Mouse (Mus musculus): ENCODE results near the gene 1110025L11Rik.
"Not testable (repeated sequence)": the region's sequence is repeated elsewhere in the genome, so short reads cannot be mapped to it uniquely, and the experiment has no call there.

1110025L11Rik gene

DNA sequence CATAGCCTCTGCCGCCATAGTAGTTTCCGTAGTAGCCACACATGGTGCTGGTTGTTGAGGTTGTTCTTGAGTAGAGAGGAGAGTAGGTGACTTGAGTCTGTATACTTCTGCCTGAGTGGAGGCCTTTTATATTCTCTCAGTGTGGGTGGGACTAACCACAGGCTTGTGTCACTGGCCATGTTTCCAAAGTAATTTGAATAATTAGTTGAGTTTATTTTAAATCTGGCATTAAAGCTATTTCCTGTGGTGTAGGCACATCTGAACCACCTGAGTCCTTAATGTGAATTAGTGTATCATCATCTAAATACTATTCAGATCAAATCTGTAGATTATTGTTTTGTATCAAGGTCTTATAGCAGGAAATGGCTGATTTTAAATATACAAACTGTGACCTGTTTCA, at the start of gene 1110025L11Rik:
TSS of gene 1110025L11Rik (minus strand) at position 101 of the 400 bp plus-strand sequence.
- not testable (repeated sequence) for DNase-seq

DNA sequence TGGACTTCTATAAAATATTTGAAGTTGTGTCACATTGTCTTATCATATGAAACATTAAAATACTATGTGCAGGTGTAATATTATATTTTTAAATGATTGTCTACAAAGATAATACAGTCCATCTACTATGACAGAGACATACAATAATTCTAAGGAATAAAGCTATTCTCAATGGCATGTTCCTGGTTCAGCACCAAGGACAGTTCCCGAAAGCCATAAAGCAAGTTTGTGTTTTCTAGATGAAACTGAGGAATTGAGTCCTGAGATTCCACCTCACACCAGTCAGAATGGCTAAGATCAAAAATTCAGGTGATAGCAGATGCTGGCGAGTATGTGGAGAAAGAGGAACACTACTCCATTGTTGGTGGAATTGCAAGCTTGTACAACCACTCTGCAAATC, 7.2 kb upstream of the 1110025L11Rik start:
- not testable (repeated sequence) for DNase-seq

- no peak for DNase-seq
Observed at GRCm38 (mm10) chr16:89047783-89048182, 16.0 kb downstream of the 1110025L11Rik start, which contains the start of gene Krtap6-5. Gene Krtap6-5, minus strand, starts transcription at chr16:89047883.

DNA sequence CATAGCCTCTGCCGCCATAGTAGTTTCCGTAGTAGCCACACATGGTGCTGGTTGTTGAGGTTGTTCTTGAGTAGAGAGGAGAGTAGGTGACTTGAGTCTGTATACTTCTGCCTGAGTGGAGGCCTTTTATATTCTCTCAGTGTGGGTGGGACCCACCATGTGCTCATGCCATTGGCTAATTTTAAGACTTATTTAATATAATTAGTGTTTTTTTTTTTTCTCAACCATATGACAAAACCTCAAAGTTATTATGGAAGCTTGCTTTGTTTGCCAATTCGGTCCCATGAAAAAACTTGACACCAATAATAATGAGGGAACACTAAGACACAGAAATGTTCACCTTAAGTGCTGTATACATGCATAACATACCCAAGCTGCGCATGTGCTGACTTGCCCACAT, 22.4 kb downstream of the 1110025L11Rik start, which contains the start of gene Gm10228:
TSS of gene Gm10228 (minus strand) at position 101 of the 400 bp plus-strand sequence.
- not testable (repeated sequence) for DNase-seq

GRCm38 (mm10) chr16:89031399-89031798, 32.4 kb downstream of the 1110025L11Rik start, which contains the start of gene Krtap6-1:
Gene Krtap6-1, plus strand, starts transcription at chr16:89031699.
- DNase-seq: not testable (repeated sequence)

- DNase-seq: not testable (repeated sequence)
Observed at GRCm38 (mm10) chr16:89014984-89015383, 48.8 kb downstream of the 1110025L11Rik start, which contains the start of gene Gm10229. Gene Gm10229, plus strand, starts transcription at chr16:89015284.

- DNase-seq: no peak
Observed at GRCm38 (mm10) chr16:89013973-89014372, 49.8 kb downstream of the 1110025L11Rik start.
